Mouse (Mus musculus): Measurements from ENCODE around the gene Gm20741. TPM values are rescaled to one million over a fixed set of nuclear protein-coding genes. Genes with fewer than 3 reads are reported as not detected.

Gene Gm20741
- total and polyA plus RNA-seq, 3 experiments: not detected

DNA sequence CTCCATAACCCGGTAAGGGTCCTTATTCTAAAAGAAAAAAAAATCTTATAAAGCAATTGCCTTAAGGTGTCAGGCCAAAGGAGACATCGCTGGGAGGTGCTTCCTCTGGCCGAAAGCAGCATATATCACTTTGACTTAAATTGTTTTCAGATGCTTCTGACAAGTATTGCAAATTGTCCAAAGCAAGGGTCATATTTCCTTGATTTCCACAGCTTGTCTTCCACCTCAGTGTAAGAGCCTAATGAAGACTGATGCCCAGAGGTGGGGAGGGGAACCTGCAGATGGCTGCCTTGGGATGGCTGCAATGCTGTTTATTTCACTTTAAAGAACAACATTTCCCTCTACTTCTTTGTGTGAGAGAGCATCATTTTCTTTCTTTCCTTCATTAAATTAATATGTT is 15.0 kb upstream of the Gm20741 start:
- no peaks in the 10 kb centered on the region for H3K79me2 ChIP-seq (replicated peaks; ENCODE audit: control insufficient read depth, extremely low read depth, insufficient read depth, poor library complexity, severe bottlenecking)
- no peak overlapping the region for H3K9ac ChIP-seq (ENCODE audit: insufficient read depth, low read depth)
- no peak for DNase-seq (ENCODE audit: extremely low read depth)
- no peaks in the 10 kb centered on the region for H3K27me3 ChIP-seq (replicated peaks)
- in situ Hi-C loops (cut with MboI; ENCODE audit: low pct_ligation_motif_present, low pct_unique_long_range_greater_than_20kb, low sequenced_read_pairs): no loop called here
- no peaks in the 10 kb centered on the region for H3K4me1 ChIP-seq (ENCODE audit: control insufficient read depth in 1 of 2, insufficient read depth in 2 of 2)
- TF ChIP-seq POLR2A (IDR thresholded peaks at IDR 0.05; ENCODE audit: low read depth, low read length) (no peak), NELFE (IDR thresholded peaks at IDR 0.05; ENCODE audit: low read depth, low read length) (no peak), HCFC1 (IDR thresholded peaks at IDR 0.05; ENCODE audit: low read depth, low read length) (no peak), USF2 (conservative IDR thresholded peaks at IDR 0.05; ENCODE audit: low read depth, low read length) (no peak)
- H3K36me3 ChIP-seq (replicated peaks in 1 of 2; ENCODE audit: control insufficient read depth in 1 of 2, insufficient read depth in 1 of 2, low read length in 1 of 2): no peaks in the 10 kb centered on the region
- H3K9me3 ChIP-seq (replicated peaks; ENCODE audit: low read length): peaks cover 47% of the 10 kb centered on the region
- H3K4me2 ChIP-seq (ENCODE audit: insufficient read depth, low read depth, poor library complexity, severe bottlenecking): no peak overlapping the region
- dilution Hi-C loops (cut with MboI; ENCODE audit: extremely low pct_ligation_motif_present, extremely low pct_unique_long_range_greater_than_20kb, low sequenced_read_pairs): no loop called here
- H3K27ac ChIP-seq (ENCODE audit: insufficient read depth, low read depth): no peak overlapping the region
- no peak overlapping the region for H3K4me3 ChIP-seq (replicated peaks in 1 of 3; ENCODE audit: low read depth in 2 of 3, low read length in 2 of 3, poor library complexity in 1 of 3)

DNA sequence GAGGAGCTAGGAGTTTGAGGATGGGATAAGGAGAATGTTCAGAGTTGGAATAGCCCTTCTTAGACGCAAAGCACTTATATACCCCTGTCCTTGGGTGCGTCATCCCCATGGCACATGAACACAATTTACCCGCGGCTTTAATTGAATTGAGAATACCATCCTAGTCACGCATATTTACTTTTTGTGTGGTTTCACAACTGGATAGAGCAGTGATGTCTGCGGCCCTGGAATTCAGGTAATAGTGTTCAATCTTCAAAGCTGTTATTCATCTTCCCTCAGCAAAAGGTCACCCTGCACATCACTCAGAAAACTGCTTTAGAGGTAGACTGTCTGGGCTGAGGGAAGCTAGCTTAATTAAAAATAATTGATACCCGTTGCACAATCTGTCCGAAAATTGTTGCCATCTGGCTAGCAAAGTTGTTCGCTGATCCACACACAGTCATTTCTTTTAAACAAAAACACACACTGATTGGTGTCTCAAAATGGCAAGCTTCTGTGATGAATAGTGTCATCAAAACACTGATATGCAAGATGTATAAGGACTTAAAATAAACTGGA is 14.2 kb upstream of the Gm20741 start, which contains the start of gene Krtap14:
TSS of gene Krtap14 (minus strand) at position 51 of the 558 bp plus-strand sequence.
- in situ Hi-C loops (cut with MboI; ENCODE audit: low pct_ligation_motif_present, low pct_unique_long_range_greater_than_20kb, low sequenced_read_pairs): no loop called here
- Histone ChIP-seq H3K9me3 (replicated peaks; ENCODE audit: low read length) (peaks cover 46% of the 10 kb centered on the region), H3K4me3 (replicated peaks in 1 of 3; ENCODE audit: low read depth in 2 of 3, low read length in 2 of 3, poor library complexity in 1 of 3) (no peak within 1 kb of the TSS), H3K27me3 (replicated peaks) (no peaks in the 10 kb centered on the region), H3K36me3 (replicated peaks in 1 of 2; ENCODE audit: control insufficient read depth in 1 of 2, insufficient read depth in 1 of 2, low read length in 1 of 2) (no peaks in the 10 kb centered on the region), H3K4me1 (ENCODE audit: control insufficient read depth in 1 of 2, insufficient read depth in 2 of 2) (no peaks in the 10 kb centered on the region), H3K27ac (ENCODE audit: insufficient read depth, low read depth) (no peak within 1 kb of the TSS), H3K79me2 (replicated peaks; ENCODE audit: control insufficient read depth, extremely low read depth, insufficient read depth, poor library complexity, severe bottlenecking) (no peaks in the 10 kb centered on the region), H3K9ac (ENCODE audit: insufficient read depth, low read depth) (no peak within 1 kb of the TSS), H3K4me2 (ENCODE audit: insufficient read depth, low read depth, poor library complexity, severe bottlenecking) (no peak within 1 kb of the TSS)
- dilution Hi-C loops (cut with MboI; ENCODE audit: extremely low pct_ligation_motif_present, extremely low pct_unique_long_range_greater_than_20kb, low sequenced_read_pairs): no loop called here
- TF ChIP-seq ZNF384 (IDR thresholded peaks at IDR 0.05; ENCODE audit: low read depth, low read length): no peak
- TF ChIP-seq MEF2A (IDR thresholded peaks at IDR 0.05; ENCODE audit: borderline replicate concordance, low read depth, low read length): no peak
- TF ChIP-seq CHD1 (IDR thresholded peaks at IDR 0.05; ENCODE audit: low read depth, low read length): no peak
- TF ChIP-seq KAT2A (IDR thresholded peaks at IDR 0.05; ENCODE audit: insufficient replicate concordance, low read length): no peak
- TF ChIP-seq POLR2AphosphoS2 (IDR thresholded peaks at IDR 0.05; ENCODE audit: low read depth, low read length): no peak
- no peak for TF ChIP-seq USF1 (IDR thresholded peaks at IDR 0.05; ENCODE audit: low read depth, low read length)
- TF ChIP-seq PAX5 (IDR thresholded peaks at IDR 0.05; ENCODE audit: low read length): no peak
- no peak for TF ChIP-seq POLR2A (IDR thresholded peaks at IDR 0.05; ENCODE audit: low read depth, low read length)
- TF ChIP-seq CHD2 (IDR thresholded peaks at IDR 0.05; ENCODE audit: low read length): no peak
- no peak for TF ChIP-seq NRF1 (IDR thresholded peaks at IDR 0.05; ENCODE audit: low read depth, low read length)
- no peak for TF ChIP-seq JUN (IDR thresholded peaks at IDR 0.05; ENCODE audit: insufficient read depth, low read depth, low read length)
- TF ChIP-seq CTCF (conservative IDR thresholded peaks at IDR 0.05 in 1 of 2, IDR thresholded peaks at IDR 0.05 in 1 of 2; ENCODE audit: low read depth in 2 of 2, low read length in 2 of 2): no peak
- no peak for TF ChIP-seq MAFK (IDR thresholded peaks at IDR 0.05; ENCODE audit: insufficient replicate concordance, low read length)
- TF ChIP-seq E2F4 (IDR thresholded peaks at IDR 0.05; ENCODE audit: insufficient replicate concordance, low read depth, low read length): no peak
- DNase-seq (ENCODE audit: extremely low read depth): no peak
